In the genomic region with DNA sequence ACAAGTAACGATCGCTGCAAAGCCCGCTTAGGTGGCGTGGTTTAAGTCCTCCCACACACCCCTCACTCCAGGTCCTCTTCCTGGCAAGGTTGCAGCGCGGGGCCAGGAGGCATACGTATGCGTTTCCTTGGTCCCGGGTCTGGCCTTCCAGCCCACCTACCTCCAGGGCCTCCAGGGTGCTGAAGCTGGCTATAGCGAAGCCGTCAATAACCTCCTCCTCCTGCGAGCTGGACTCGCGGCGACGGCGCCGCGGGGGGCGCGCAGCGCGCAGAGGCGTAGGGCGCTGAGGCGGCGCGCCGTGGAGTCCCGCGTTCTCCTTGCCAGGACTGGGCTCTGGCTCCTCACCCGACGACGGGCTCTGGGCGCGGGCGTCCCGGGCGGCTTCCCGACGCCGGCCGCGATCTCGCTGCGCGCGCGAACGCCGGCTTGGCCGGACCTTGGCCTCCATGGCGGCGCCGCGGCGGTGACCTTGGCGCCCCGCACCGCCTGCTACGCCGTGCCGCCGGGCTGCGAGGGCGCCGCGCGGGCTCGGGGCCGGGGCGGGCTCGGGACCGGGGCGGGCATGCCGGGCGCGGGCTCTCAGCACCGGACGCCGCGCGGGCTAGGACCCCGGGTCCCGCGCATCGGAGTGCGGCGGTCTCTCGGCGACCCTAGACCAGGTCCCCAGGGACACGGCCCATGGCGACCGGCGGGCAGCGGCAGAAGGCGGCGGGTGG, we compare ENCODE assay signal across 8 mouse cellular contexts. TPM values are rescaled to one million over a fixed set of nuclear protein-coding genes. Genes with fewer than 3 reads are reported as not detected.
DNase-seq lines count a peak whose midpoint lies in the region; ATAC-seq and TF ChIP-seq lines count a peak whose summit lies in the region.

No protein-coding gene starts in this region.

- peak; percentile 27 to 28 for DNase-seq in lung, adult 18-20 months
- DNase-seq in lung, postnatal 25 days (ENCODE audit: low spot score) = no peak
- DNase-seq in lung, postnatal 10 days = peak; percentile 44
- peak; percentile 25 for DNase-seq in spleen, adult 12 weeks (ENCODE audit: low spot score)
- no peak for DNase-seq in frontal cortex, adult 2 months (ENCODE audit: extremely low spot score in 1 of 2, low spot score in 1 of 2)

- H3K27me3 ChIP-seq in forebrain, embryonic 13.5 days = peaks cover 6% of the 10 kb centered on the region; the same call in 1 of the 2 replicates
- H3K27me3 ChIP-seq in intestine, postnatal 0 days (replicated peaks; ENCODE audit: control insufficient read depth, insufficient read depth, low read length) = no peaks in the 10 kb centered on the region

- peak overlapping the region; percentile 94 for H3K9ac ChIP-seq in forebrain, embryonic 13.5 days
- peak overlapping the region; percentile 97 for H3K9ac ChIP-seq in intestine, postnatal 0 days (ENCODE audit: low read depth, low read length)

- H3K9me3 ChIP-seq in forebrain, embryonic 13.5 days (replicated peaks) = no peaks in the 10 kb centered on the region
- no peaks in the 10 kb centered on the region for H3K9me3 ChIP-seq in intestine, postnatal 0 days (ENCODE audit: control insufficient read depth)

- peak overlapping the region; percentile 97 for H3K4me2 ChIP-seq in forebrain, embryonic 13.5 days
- H3K4me2 ChIP-seq in intestine, postnatal 0 days (replicated peaks; ENCODE audit: low read depth) = peak overlapping the region; percentile 91

- peak overlapping the region; percentile 96 for H3K4me3 ChIP-seq in forebrain, embryonic 13.5 days
- peak overlapping the region; percentile 93 for H3K4me3 ChIP-seq in intestine, postnatal 0 days (ENCODE audit: low read depth, low read length)

- no peaks in the 10 kb centered on the region for H3K36me3 ChIP-seq in forebrain, embryonic 13.5 days (ENCODE audit: poor library complexity, severe bottlenecking)
- H3K36me3 ChIP-seq in intestine, postnatal 0 days (ENCODE audit: control insufficient read depth, insufficient read depth) = no peaks in the 10 kb centered on the region

- H3K27ac ChIP-seq in forebrain, embryonic 13.5 days = peak overlapping the region; percentile 40
- H3K27ac ChIP-seq in intestine, postnatal 0 days (ENCODE audit: low read depth, low read length) = peak overlapping the region; percentile 97

- WGBS in forebrain, embryonic 13.5 days = under 1% methylated on average over 75 of the region's 98 CpGs
- WGBS in intestine, postnatal 0 days = under 1% methylated on average over 77 of the region's 98 CpGs

- peak; percentile 21; the same call in 1 of the 2 replicates for ATAC-seq in cerebellum, adult (ENCODE audit: insufficient number of reproducible peaks, low FRiP score, low TSS enrichment)
- peak; percentile 28 for ATAC-seq in forebrain, embryonic 13.5 days
- ATAC-seq in intestine, postnatal 0 days = peak; percentile 17

- H3K4me1 ChIP-seq in forebrain, embryonic 13.5 days = peaks cover 37% of the 10 kb centered on the region
- H3K4me1 ChIP-seq in intestine, postnatal 0 days (replicated peaks; ENCODE audit: control insufficient read depth, insufficient read depth, low read length) = peaks cover 10% of the 10 kb centered on the region; the same call in 1 of the 2 replicates

- TF ChIP-seq CTCF in intestine, postnatal 0 days (IDR thresholded peaks at IDR 0.05; ENCODE audit: low read depth) = no peak

RNA-seq across cellular contexts. Expression of a gene that starts 0.4 kb away (rescaled TPM):
- polyA plus RNA-seq in forebrain, embryonic 13.5 days (2015; fragmentation: Nextera tagmentation; extraction: Ambion mirVana) = 22.8 and 23.3 TPM in 2 replicates
- 7.6 and 8.2 TPM in 2 replicates for polyA plus RNA-seq in intestine, postnatal 0 days (2015; fragmentation: Nextera tagmentation; extraction: Ambion mirVana)
- 54.9 and 60.8 TPM in 2 replicates for polyA plus RNA-seq in frontal cortex, adult 2 months (2012; rRNA removed)

Comparison
In these comparisons a context has a peak if more than half of its experiments do, and no peak if none do; other contexts are left out.
1. DNase-seq: peak in lung, adult 18-20 months (2 of 2), lung, postnatal 10 days (single experiment) and spleen, adult 12 weeks (single experiment); none in lung, postnatal 25 days (single experiment) and frontal cortex, adult 2 months (0 of 2).
2. Peak in every context shown above with its lines, with median percentiles within 50 percentile points of each other: ATAC-seq.